ENCODE assay signal across 19 mouse cellular contexts in the genomic region with DNA sequence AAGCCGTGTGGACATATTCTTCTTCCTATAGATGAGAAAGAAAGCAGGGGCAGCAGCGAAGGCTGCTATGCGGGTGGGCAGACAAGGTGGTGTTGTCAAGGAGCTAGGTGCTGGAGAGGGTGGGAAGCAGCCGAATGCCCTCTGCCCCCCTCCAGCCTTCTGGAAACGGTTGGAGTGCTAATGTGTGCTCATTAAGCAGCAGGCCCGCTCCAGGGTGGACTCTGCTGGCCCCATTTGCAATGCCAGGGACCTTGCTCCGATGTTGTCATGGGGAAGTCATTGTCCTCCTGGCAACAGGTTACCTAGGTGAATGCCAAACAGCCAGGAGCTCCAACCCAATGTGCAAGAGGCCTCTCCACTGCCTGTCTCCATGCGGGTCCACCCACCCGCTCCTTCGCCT. TPM values are rescaled to one million over a fixed set of nuclear protein-coding genes. Genes with fewer than 3 reads are reported as not detected.
A peak's percentile ranks its signal among the peaks of the same experiment; 100 is the strongest.
DNase-seq lines count a peak whose midpoint lies in the region; TF ChIP-seq lines count a peak whose summit lies in the region.
"Had no signal": no experiment of that assay in that cellular context is flagged by ENCODE, and none has a peak within 500 bp of the region (broad histone marks: within the 10 kb centered on the region; RNA-seq: fewer than 3 reads in every experiment).

No protein-coding gene starts in this region.

- TF ChIP-seq EP300 in heart, adult 2 months (IDR thresholded peaks at IDR 0.05; ENCODE audit: insufficient read depth, low read depth, low read length): no peak

- no peak overlapping the region for H3K9ac ChIP-seq in heart, adult 2 months (ENCODE audit: low read depth, low read length)
- H3K9ac ChIP-seq: embryonic facial prominence, embryonic 12.5 days; forebrain, embryonic 15.5 days; heart, embryonic 12.5 days; hindbrain, embryonic 15.5 days had no signal

- H3K27ac ChIP-seq in heart, embryonic 10.5 days: no peak overlapping the region
- no peak overlapping the region for H3K27ac ChIP-seq in heart, adult 2 months
- H3K27ac ChIP-seq: embryonic facial prominence, embryonic 12.5 days; forebrain, embryonic 15.5 days; hindbrain, embryonic 15.5 days had no signal

- H3K9me3 ChIP-seq in heart, embryonic 10.5 days: no peaks in the 10 kb centered on the region
- H3K9me3 ChIP-seq: embryonic facial prominence, embryonic 12.5 days; forebrain, embryonic 15.5 days; G1E; heart, embryonic 12.5 days; hindbrain, embryonic 15.5 days had no signal

- H3K4me1 ChIP-seq in heart, embryonic 10.5 days: no peaks in the 10 kb centered on the region
- no peaks in the 10 kb centered on the region for H3K4me1 ChIP-seq in heart, adult 2 months (ENCODE audit: control insufficient read depth, insufficient read depth, low read length)
- H3K4me1 ChIP-seq: embryonic facial prominence, embryonic 12.5 days; forebrain, embryonic 15.5 days; heart, embryonic 12.5 days; hindbrain, embryonic 15.5 days had no signal

- no peaks in the 10 kb centered on the region for H3K36me3 ChIP-seq in heart, embryonic 10.5 days
- no peaks in the 10 kb centered on the region for H3K36me3 ChIP-seq in heart, adult 2 months (ENCODE audit: control insufficient read depth, insufficient read depth, low read length)
- H3K36me3 ChIP-seq: embryonic facial prominence, embryonic 12.5 days; forebrain, embryonic 15.5 days; G1E; heart, embryonic 12.5 days; hindbrain, embryonic 15.5 days had no signal

- TF ChIP-seq POLR2A in heart, adult 2 months (IDR thresholded peaks at IDR 0.05; ENCODE audit: insufficient read depth, low read depth, low read length): no peak

- WGBS in heart, embryonic 10.5 days: 81% methylated on average over 10 of the region's 10 CpGs
- WGBS in heart, adult 2 months: 85% methylated on average over 10 of the region's 10 CpGs

- no peaks in the 10 kb centered on the region for H3K27me3 ChIP-seq in heart, embryonic 10.5 days (ENCODE audit: insufficient read depth, poor library complexity, severe bottlenecking)
- no peaks in the 10 kb centered on the region for H3K27me3 ChIP-seq in heart, adult 2 months (ENCODE audit: control insufficient read depth, insufficient read depth, low read length)
- H3K27me3 ChIP-seq: embryonic facial prominence, embryonic 12.5 days; forebrain, embryonic 15.5 days; heart, embryonic 12.5 days had no signal

- peak; percentile 8 for DNase-seq in cerebellum, adult 9-11 months
- DNase-seq in cerebellum, adult 11-12 months: no peak
- DNase-seq in heart, embryonic 10.5 days (ENCODE audit: low spot score): peak; percentile 28
- no peak for DNase-seq in heart, adult 2 months
- DNase-seq in layer of hippocampus, adult 11-12 months (ENCODE audit: low spot score): peak; percentile 13
- no peak for DNase-seq in layer of hippocampus, postnatal 25 days (ENCODE audit: extremely low spot score in 1 of 2, low spot score in 1 of 2)
- peak; percentile 4 for DNase-seq in right cerebral cortex, postnatal 14 days
- DNase-seq in right cerebral cortex, adult 2 months (ENCODE audit: low spot score in 2 of 2): no peak
- DNase-seq: adrenal gland, adult 8-10 months; adrenal gland, postnatal 36 days; B cell, adult 2 months; gastrocnemius, postnatal 36 days; heart, adult 18-20 months; heart, postnatal 36 days had no signal

- H3K79me2 ChIP-seq in heart, adult 2 months (replicated peaks; ENCODE audit: control insufficient read depth, insufficient read depth, low read length): no peaks in the 10 kb centered on the region

- no peak overlapping the region for H3K4me3 ChIP-seq in heart, embryonic 10.5 days
- H3K4me3 ChIP-seq in heart, adult 2 months: no peak overlapping the region
- H3K4me3 ChIP-seq: embryonic facial prominence, embryonic 12.5 days; forebrain, embryonic 15.5 days; heart, embryonic 12.5 days; hindbrain, embryonic 15.5 days had no signal

- intact Hi-C loops in heart, adult 2 months (cut with DNase I): no loop called here

- no peak for TF ChIP-seq CTCF in heart, adult 2 months (IDR thresholded peaks at IDR 0.05)

RNA-seq across cellular contexts. Expression of a gene that starts 42.0 kb away (rescaled TPM):
- polyA plus RNA-seq in heart, embryonic 10.5 days (2016; fragmentation: Nextera tagmentation; extraction: Ambion mirVana): 0.99 and 1.4 TPM in 2 replicates
- total RNA-seq in heart, adult 2 months (2021): 1 to 10 TPM; 1.1 to 1.3 TPM
- polyA plus RNA-seq in heart, adult 2 months (2012; rRNA removed): 0.50 and 0.55 TPM in 2 replicates
- total RNA-seq in layer of hippocampus, postnatal 25 days (2021): 10 to 100 TPM; 17.9 to 18.9 TPM
- polyA plus RNA-seq: G1E had no signal

Comparison
In these comparisons a context has a peak if more than half of its experiments do, and no peak if none do; other contexts are left out.
1. DNase-seq: peak in cerebellum, adult 9-11 months (single experiment), heart, embryonic 10.5 days (single experiment), layer of hippocampus, adult 11-12 months (single experiment) and right cerebral cortex, postnatal 14 days (single experiment); none in cerebellum, adult 11-12 months (single experiment), heart, adult 2 months (0 of 2), layer of hippocampus, postnatal 25 days (0 of 2) and right cerebral cortex, adult 2 months (0 of 2).
2. RNA of a gene that starts 42.0 kb away (total RNA-seq): 17.9 to 18.9 TPM in layer of hippocampus, postnatal 25 days; 1.1 to 1.3 TPM in heart, adult 2 months; every median in the first group is over 4 times any median in the second.